8 mouse cellular contexts compared by ENCODE assay signal in the genomic region with DNA sequence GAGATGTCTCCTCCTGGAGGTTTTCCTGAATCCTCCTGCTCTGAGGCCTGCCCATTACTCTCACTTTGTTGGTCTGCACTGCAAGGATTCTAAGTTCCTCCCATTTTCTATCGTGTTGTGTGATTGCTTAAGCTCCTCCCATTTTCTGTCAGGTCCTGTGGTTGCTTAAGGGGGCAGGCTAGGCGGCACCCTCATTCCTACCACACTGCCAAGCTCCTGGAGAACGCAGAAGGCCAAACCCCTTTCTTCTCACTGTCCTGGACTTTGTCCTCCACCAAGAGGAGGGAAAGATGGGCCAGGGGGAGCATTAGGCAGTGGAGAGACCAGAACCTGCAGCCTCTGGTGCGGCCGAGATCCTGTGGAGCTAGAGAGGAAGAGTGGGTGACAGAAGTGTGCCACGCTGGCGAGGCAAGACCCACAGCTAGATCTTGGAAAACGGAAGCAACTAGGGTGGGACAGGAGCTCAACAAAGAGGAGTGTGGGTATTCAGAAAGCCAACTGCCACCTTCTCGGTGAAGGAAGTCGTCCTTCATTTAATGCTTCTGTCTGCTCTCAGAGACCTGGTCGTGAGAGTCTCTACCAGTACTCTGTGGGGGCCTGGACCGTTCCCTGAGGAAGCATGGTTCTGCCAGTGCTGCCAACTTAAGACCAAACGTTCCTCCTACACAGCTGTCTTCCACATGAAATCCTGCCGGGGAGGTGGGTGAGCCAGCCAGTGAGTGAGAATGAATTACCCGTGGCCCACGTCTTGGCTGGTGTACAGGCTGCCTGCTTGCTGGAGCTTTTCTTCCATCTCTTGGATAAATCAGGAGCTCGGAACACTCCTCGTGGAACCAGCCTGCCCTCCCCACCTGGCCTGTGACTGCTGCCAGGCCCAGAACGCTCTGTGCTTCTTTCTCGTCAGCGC.
DNase-seq lines count a peak whose midpoint lies in the region; ATAC-seq and TF ChIP-seq lines count a peak whose summit lies in the region.

No protein-coding gene starts in this region.

- intact Hi-C loops in left cerebral cortex, adult 2 months (cut with DNase I), result loop anchor here (1.0 kb wide), 5 partner anchors 35 to 189 kb away; no protein-coding TSS in a partner anchor

- H3K4me1 ChIP-seq in midbrain, postnatal 0 days (ENCODE audit: insufficient read depth, low read length), result peaks cover 5% of the 10 kb centered on the region; the same call in 1 of the 2 replicates
- 0 out of 2 replicates have a peak, but pooled peaks cover 5% of the 10 kb centered on the region for H3K4me1 ChIP-seq in midbrain, embryonic 10.5 days
- 0 out of 2 replicates have a peak, but pooled peaks cover 2% of the 10 kb centered on the region for H3K4me1 ChIP-seq in stomach, embryonic 16.5 days (ENCODE audit: control insufficient read depth, insufficient read depth, low read length)

- H3K4me2 ChIP-seq in midbrain, postnatal 0 days (ENCODE audit: low read depth, low read length, poor library complexity, severe bottlenecking), result no peak overlapping the region
- no peak overlapping the region for H3K4me2 ChIP-seq in stomach, embryonic 16.5 days (ENCODE audit: low read depth, low read length)

- H3K36me3 ChIP-seq in midbrain, postnatal 0 days (ENCODE audit: insufficient read depth, low read length), result no peaks in the 10 kb centered on the region
- peaks cover 3% of the 10 kb centered on the region; the same call in 1 of the 2 replicates for H3K36me3 ChIP-seq in midbrain, embryonic 10.5 days
- no peaks in the 10 kb centered on the region for H3K36me3 ChIP-seq in stomach, embryonic 16.5 days (ENCODE audit: control insufficient read depth, insufficient read depth, low read length)

- no peak for ATAC-seq in midbrain, postnatal 0 days (ENCODE audit: low FRiP score)
- 0 out of 2 replicates have a peak, but pooled peaks have one; percentile 42 for ATAC-seq in stomach, embryonic 16.5 days (ENCODE audit: insufficient read depth, low FRiP score)

- peak; percentile 64 for DNase-seq in midbrain, postnatal 0 days (ENCODE audit: low spot score)
- no peak for DNase-seq in midbrain, embryonic 10.5 days (ENCODE audit: low spot score)
- peak; percentile 80 to 86 for DNase-seq in frontal cortex, postnatal 14 days (ENCODE audit: low spot score in 2 of 2)
- DNase-seq in left cerebral cortex, adult 2 months (ENCODE audit: extremely low spot score in 1 of 2, low spot score in 2 of 2), result peak; percentile 85
- no peak for DNase-seq in adrenal gland, postnatal 4 days (ENCODE audit: low spot score in 2 of 2)
- no peak for DNase-seq in kidney, adult 11 months
- no peak for DNase-seq in lung, postnatal 10 days

- H3K27ac ChIP-seq in midbrain, postnatal 0 days (ENCODE audit: low read depth, low read length), result no peak overlapping the region
- no peak overlapping the region for H3K27ac ChIP-seq in midbrain, embryonic 10.5 days (replicated peaks)
- peak overlapping the region; percentile 90 for H3K27ac ChIP-seq in left cerebral cortex, adult 2 months
- no peak overlapping the region for H3K27ac ChIP-seq in stomach, embryonic 16.5 days (ENCODE audit: low read length)

- WGBS in midbrain, postnatal 0 days, result 80% methylated on average over 21 of the region's 21 CpGs
- WGBS in midbrain, embryonic 10.5 days, result 87% methylated on average over 21 of the region's 21 CpGs
- WGBS in stomach, embryonic 16.5 days, result 66% methylated on average over 21 of the region's 21 CpGs

- no peak for TF ChIP-seq CTCF in midbrain, postnatal 0 days (IDR thresholded peaks at IDR 0.05)
- TF ChIP-seq CTCF in left cerebral cortex, adult 2 months (IDR thresholded peaks at IDR 0.05), result no peak

- H3K27me3 ChIP-seq in midbrain, postnatal 0 days (ENCODE audit: insufficient read depth, low read length), result no peaks in the 10 kb centered on the region
- H3K27me3 ChIP-seq in midbrain, embryonic 10.5 days (ENCODE audit: low read depth, poor library complexity, severe bottlenecking), result no peaks in the 10 kb centered on the region
- H3K27me3 ChIP-seq in stomach, embryonic 16.5 days (ENCODE audit: control insufficient read depth, insufficient read depth, low read length), result no peaks in the 10 kb centered on the region

- no peak overlapping the region for H3K9ac ChIP-seq in midbrain, postnatal 0 days (replicated peaks; ENCODE audit: low read length, poor library complexity, severe bottlenecking)
- H3K9ac ChIP-seq in stomach, embryonic 16.5 days (ENCODE audit: low read length), result no peak overlapping the region

- H3K9me3 ChIP-seq in midbrain, postnatal 0 days (ENCODE audit: low read length), result no peaks in the 10 kb centered on the region
- H3K9me3 ChIP-seq in midbrain, embryonic 10.5 days (replicated peaks), result peaks cover 5% of the 10 kb centered on the region
- H3K9me3 ChIP-seq in stomach, embryonic 16.5 days (replicated peaks; ENCODE audit: control insufficient read depth, low read length), result 0 out of 2 replicates have a peak, but pooled peaks cover under 1% of the 10 kb centered on the region

- no peak overlapping the region for H3K4me3 ChIP-seq in midbrain, postnatal 0 days (ENCODE audit: low read depth, low read length)
- H3K4me3 ChIP-seq in midbrain, embryonic 10.5 days, result no peak overlapping the region
- no peak overlapping the region for H3K4me3 ChIP-seq in left cerebral cortex, adult 2 months
- no peak overlapping the region for H3K4me3 ChIP-seq in stomach, embryonic 16.5 days (replicated peaks; ENCODE audit: low read length)

Comparison
In these comparisons a context has a peak if more than half of its experiments do, and no peak if none do; other contexts are left out.
1. DNase-seq: peak in midbrain, postnatal 0 days (single experiment), frontal cortex, postnatal 14 days (2 of 2) and left cerebral cortex, adult 2 months (2 of 2); none in midbrain, embryonic 10.5 days (single experiment), adrenal gland, postnatal 4 days (0 of 2), kidney, adult 11 months (single experiment) and lung, postnatal 10 days (single experiment).